Mouse (Mus musculus) left cerebral cortex, postnatal 4 days (tissue): ENCODE results near the gene Gmeb2. TPM values are rescaled to one million over a fixed set of nuclear protein-coding genes. Genes with fewer than 3 reads are reported as not detected.
"Not testable (repeated sequence)": the region's sequence is repeated elsewhere in the genome, so short reads cannot be mapped to it uniquely, and the experiment has no call there.

ENCODE experiments used
- DNase-seq: peaks from one replicate; pipeline ENCODE4 v3.0.0-alpha.2; 2022
- intact Hi-C: fragments of 180-260 bp; cut with DNase I; formaldehyde crosslinking; loops from one replicate; pipeline ENCODE4 v1.15.1; 2025
- total RNA-seq, 2 experiments: library from RNA; stranded (reverse); gene quantifications; 2 replicates each; pipeline ENCODE4 v1.2.3; 2021

The Gmeb2 gene
- total RNA-seq, result 10 to 100 TPM; 18.8 to 23.2 TPM

- intact Hi-C loops, result not testable (repeated sequence)
- peak; percentile 97 for DNase-seq
These were observed at the start of gene Gmeb2 for GRCm38 (mm10) chr2:181287958-181288350. Gmeb2 (minus strand) TSS chr2:181288035.

DNA sequence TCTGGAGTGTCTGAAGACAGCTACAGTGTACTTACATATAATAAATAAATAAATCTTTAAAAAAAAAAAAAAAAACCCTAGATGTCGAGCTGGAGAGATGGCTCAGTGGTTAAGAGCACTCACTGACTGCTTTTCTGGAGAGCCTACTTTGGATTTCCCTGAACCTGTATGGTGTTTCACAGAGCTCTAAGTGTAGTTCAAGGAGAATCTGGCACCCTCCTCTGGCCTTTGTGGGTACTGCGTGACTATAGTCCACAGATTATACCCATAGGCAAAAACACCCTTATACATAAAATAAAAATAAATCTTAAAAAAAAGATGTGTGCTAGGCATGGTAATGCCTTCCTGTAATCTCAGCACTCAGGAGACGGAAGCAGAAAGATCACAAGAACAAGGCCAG, 46.2 kb upstream of the Gmeb2 start:
- intact Hi-C loops, result no loop called here
- peak; percentile 64 for DNase-seq

DNA sequence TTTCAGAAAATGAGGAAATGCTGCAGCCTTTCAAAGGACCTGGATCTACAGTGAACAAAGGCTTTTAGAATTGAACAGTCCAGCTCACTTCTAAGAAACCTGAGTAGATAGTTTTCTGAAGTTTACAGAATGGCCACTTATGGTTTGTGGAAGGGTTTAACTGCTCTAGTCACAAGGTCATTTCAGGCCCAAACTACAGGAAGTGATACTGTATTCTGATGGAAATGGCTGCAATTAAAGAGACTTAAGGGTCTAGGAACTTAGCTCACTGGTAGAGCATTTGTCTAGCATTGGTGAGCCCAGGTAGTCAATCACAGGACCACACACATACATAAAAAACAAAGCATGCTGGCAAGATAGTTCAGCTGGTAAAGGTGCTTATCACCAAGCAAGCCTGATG, 44.7 kb upstream of the Gmeb2 start:
- intact Hi-C loops, result no loop called here
- no peak for DNase-seq

DNA sequence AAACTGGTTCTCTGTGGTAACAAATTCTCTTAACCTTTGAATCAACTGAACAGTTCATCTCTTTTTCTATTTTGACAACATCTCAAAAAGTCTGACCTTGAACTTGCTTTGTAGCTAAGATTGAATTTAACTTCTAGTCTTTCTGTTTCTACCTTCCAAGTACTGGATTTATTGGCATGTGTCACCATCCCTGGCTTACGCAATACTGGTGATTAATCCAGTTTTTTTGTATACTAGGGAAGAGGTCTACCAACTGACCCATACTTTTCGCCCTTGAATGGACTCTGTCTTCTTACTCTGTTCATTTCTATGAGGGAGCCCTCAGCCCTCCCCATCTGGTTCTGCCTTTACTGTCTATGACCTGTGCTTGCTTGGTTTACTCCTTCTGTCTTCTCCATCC, 38.3 kb upstream of the Gmeb2 start:
- DNase-seq, result no peak
- intact Hi-C loops, result no loop called here

DNA sequence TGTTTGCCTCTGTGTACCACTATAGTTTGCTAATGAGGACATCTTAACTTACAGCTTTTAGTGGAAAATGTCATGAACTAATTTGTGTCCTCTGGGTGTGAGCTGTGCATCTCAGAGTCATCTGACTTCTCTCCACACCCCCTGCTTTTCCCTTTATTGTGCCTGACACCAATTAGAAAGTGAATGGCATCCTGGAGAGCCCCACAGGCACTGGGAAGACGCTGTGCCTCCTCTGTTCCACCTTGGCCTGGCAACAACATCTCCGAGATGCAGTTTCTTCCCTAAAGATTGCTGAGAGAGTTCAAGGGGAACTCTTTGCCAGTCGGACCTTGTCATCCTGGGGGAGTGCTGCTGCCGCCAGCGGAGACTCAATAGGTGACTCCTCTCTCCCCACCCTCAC, 34.3 kb upstream of the Gmeb2 start:
- intact Hi-C loops, result no loop called here
- DNase-seq, result no peak

GRCm38 (mm10) chr2:181320103-181320499, 32.3 kb upstream of the Gmeb2 start:
- intact Hi-C loops, result no loop called here
- DNase-seq, result no peak

DNA sequence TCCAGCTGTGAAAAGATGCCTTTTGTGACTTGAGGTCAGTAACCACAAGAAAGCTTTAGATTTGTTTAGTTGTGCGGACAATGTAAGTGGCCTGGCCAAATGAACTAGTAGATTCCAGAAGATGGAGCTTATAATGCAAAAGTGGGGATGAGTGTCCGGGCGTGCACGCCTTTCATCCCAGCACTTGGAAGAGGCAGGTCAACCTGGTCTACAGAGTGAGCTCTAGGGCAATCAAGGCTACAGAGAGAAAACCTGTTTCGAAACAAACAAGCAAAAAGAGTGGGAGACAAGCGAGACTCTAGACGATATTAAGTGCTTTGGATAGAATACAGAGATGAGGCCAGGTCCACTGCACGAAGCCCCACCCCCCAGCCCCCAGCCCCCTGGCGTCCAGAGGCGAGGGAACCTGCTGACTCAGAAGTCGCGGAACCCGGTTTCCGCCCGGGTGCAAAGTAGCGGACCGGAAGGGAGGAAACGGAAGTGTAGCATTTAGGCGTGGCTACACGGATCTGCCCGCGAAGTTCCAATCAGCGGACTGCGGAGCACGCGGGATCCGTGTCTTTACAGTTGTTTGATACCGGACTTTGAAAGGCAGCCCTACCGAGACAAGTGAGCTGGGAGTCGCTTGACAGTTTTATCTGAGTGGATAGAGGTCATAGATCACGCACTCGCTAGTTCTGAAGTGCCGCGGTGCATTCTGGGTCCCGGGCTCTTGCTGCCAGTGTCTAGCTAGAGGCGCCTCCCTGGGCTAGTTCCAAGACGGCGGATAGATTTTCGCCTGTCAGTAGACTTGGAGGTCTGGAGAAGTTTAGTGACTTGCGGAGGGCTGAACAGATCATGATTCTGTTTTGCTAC, 31.6 kb upstream of the Gmeb2 start, which contains the start of gene Rtel1:
Rtel1 (plus strand) TSS at position 492 of the 855 bp plus-strand sequence.
- DNase-seq, result peak; percentile 88
- intact Hi-C loops, result no loop called here

- peak; percentile 87 for DNase-seq
- intact Hi-C loops, result no loop called here
These were observed 26.4 kb upstream of the Gmeb2 start, which contains the start of gene Stmn3 for GRCm38 (mm10) chr2:181314080-181314810. Stmn3 (minus strand) TSS chr2:181314500.

DNA sequence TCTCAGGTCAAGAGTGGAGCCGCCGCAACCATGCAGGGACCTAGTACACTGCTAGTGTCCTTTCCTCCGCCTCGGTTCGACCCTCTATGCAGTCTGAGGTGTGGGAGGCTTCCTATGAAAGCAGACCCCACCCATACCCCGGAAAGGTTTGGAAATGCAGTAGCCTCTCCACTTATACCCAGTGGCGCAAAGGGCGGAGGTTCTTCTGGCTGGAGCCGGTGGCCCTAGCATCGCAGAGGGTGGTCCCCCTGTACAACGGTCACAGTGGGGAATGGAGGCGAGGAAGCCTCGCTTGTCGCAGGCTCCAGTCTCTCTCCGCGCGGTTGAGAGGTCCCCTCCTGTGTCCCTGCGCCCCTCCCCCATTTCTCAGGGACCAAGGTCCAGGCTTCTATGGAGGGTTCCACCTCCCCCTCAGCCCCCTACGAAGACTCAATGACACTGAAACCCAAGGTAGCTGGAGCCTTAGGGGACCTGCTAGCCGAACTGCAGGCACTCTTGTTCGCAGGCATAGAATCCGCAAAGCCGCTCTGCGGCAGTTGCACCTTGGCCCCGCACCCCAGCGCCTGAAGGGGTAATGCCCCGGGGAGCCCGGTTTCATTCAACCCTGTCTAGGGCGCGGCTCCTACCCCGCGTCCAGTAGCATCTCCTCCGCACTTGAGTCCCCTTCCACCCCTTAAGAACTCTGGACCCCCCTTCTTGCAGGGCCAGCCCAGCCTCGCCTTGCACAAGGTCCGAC, 25.7 kb upstream of the Gmeb2 start:
- peak; percentile 61 for DNase-seq
- intact Hi-C loops, result no loop called here

DNA sequence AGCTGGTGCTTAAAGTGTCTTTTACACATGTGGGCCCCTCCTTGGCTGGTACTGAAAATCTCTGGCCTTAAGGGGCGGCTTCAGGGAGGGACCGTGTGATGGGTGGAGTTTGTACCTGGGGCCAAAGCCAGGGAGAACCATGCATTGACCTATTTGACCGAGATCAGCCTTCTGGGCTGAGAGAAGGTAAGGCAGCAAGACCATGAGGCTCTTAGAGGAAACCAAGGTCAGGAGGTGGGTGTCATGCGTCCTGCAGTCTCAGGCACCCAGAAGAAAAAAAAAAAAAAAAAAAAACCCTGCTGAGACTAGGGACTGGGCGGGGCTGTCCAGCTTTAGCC, 25.1 kb upstream of the Gmeb2 start:
- intact Hi-C loops, result no loop called here
- DNase-seq, result no peak

- intact Hi-C loops, result no loop called here
- DNase-seq, result no peak
These were observed 24.6 kb upstream of the Gmeb2 start for GRCm38 (mm10) chr2:181312435-181312834.

GRCm38 (mm10) chr2:181307144-181307804, 19.4 kb upstream of the Gmeb2 start:
- intact Hi-C loops, result no loop called here

GRCm38 (mm10) chr2:181304944-181305343, 17.1 kb upstream of the Gmeb2 start:
- intact Hi-C loops, result no loop called here
- no peak for DNase-seq

More at GRCm38 (mm10) chr2:181307144-181307804, 19.4 kb upstream of the Gmeb2 start:
- peak; percentile 65 for DNase-seq

DNA sequence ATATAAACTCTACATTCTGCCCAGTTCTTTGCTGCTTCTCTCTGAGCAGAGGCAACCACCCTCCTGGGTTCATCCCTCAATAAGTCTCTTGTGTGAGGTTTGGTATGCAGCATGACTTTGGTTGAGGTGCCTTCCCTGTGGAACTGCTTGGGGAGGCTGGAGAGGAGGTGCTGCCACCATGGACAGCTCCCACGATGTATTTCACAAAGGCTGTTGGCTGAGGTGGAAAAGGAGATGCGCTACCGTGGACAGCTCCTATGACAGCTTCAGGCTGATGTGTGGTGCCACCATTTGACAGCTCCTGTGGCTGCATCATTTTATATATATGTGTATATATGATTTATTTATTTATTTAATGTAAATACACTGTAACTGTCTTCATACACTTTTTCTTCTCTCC, 14.2 kb upstream of the Gmeb2 start:
- no peak for DNase-seq
- intact Hi-C loops, result no loop called here

DNA sequence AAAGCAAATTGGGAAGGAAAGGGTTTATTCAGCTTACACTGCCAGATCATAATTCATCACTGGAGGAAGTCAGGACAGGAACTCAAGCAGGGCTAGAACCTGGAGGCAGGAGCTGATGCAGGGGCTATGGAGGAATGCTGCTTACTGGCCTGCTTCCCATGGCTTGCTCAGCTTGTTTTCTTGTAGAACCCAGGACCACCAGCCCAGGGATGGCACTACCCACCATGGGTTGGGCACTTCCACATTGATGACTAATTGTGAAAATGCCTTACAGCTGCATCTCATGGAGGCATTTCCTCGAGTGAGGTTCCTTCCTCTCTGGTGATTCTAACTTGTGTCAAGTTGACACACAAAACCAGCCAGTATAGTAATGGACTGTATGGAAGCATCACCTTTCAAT, 3.1 kb upstream of the Gmeb2 start:
- no peak for DNase-seq
- intact Hi-C loops, result no loop called here

DNA sequence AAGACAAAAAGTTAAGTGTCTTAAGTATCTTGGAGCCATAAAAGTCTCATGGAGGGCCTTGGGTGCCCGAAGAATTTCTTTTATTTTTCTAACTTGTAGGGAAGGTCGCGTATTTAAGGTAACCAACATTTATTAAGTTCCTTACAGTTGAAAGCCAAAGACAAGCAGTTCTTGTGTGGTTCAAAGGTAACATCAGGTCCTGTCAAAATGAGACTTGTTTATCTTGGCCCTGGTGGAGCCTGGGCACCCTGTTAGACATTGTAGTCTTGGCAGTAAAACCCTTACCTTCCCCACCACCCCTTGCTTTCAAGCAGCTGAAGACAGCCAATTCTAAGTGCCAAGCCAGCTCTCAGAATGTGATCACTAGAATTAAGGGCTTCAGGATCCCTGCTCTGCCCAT, 856 bp upstream of the Gmeb2 start:
- intact Hi-C loops, result no loop called here
- no peak for DNase-seq

GRCm38 (mm10) chr2:181287338-181287957, 387 bp downstream of the Gmeb2 start:
- DNase-seq, result peak; percentile 90
- intact Hi-C loops, result no loop called here

DNA sequence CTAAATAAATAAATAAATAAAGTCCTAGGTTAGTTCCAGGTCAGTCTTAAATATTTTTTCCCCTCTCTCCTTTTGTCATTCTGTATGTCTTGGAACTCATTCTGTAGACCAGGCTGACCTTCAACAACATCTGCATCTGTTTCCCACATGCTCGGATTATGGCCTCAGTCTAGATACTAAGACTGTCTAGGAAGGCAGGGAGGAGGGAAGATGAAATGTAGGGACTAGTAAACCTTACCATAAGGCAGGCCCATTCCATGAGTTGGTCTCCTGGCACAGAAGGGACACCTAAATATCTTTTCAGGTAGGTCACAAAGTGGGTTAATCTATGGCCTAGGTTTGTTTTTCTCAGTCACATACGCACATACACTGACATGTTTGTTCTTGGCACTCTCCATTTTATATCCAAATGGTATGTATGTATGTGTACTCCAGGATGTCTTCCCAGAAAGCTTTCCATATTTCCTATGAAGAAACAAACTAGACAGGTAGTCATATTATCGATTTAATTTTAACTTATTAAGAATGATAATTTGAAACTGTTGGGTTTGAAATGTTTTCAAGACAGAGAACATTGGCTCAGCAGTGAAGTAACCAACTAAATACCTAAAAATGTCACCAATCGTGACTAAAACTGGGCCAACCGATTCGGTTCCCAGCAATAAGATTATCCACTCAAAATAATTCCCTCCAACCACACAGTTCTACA, 1.1 kb downstream of the Gmeb2 start:
- intact Hi-C loops, result no loop called here
- DNase-seq, result no peak

DNA sequence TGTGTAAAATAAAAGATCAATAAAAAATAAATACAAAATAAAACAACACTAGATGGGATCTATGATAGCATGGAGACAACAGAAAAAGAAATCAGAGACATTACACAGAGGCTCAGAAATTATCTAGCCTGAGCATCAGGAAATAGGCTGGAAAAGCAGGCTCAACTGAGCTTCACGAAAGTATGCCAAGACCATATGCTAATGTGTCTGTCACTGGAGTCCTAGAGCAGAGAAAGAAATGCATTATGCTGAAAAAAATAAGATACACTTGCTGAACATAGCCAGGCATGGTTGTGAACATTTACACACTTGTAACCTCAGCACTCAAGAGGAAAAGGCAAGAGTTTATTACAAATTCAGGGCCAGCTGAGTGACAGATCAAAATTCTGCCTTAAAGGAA, 7.9 kb downstream of the Gmeb2 start:
- intact Hi-C loops, result no loop called here
- no peak for DNase-seq

GRCm38 (mm10) chr2:181277866-181278265, 10.0 kb downstream of the Gmeb2 start:
- intact Hi-C loops, result no loop called here
- DNase-seq, result no peak
